Mouse (Mus musculus) induced T-regulatory cell, adult 2 months (primary cell): ENCODE results near the gene Zfand6.
A peak's percentile ranks its signal among the peaks of the same experiment; 100 is the strongest.

Experiments used
- DNase-seq: peaks from one replicate; pipeline ENCODE4 v3.0.0-alpha.2; 2012; ENCODE audit warnings: low read depth

The Zfand6 gene

GRCm38 (mm10) chr7:84594087-84594916, 95.5 kb downstream of the Zfand6 start:
- DNase-seq: peak; percentile 92

GRCm38 (mm10) chr7:84591347-84591746, 98.4 kb downstream of the Zfand6 start:
- DNase-seq: peak; percentile 35

- DNase-seq: no peak
Observed at GRCm38 (mm10) chr7:84590622-84591021, 99.1 kb downstream of the Zfand6 start.

GRCm38 (mm10) chr7:84587101-84587783, 102.5 kb downstream of the Zfand6 start:
- DNase-seq: no peak

GRCm38 (mm10) chr7:84586360-84587100, 103.2 kb downstream of the Zfand6 start:
- DNase-seq: no peak

- no peak for DNase-seq
Observed at GRCm38 (mm10) chr7:84585086-84585485, 104.7 kb downstream of the Zfand6 start.

GRCm38 (mm10) chr7:84579769-84580168, 110.0 kb downstream of the Zfand6 start:
- DNase-seq: no peak

GRCm38 (mm10) chr7:84578841-84579240, 110.9 kb downstream of the Zfand6 start:
- DNase-seq: no peak

- DNase-seq: no peak
Observed at GRCm38 (mm10) chr7:84577034-84577433, 112.7 kb downstream of the Zfand6 start.

- DNase-seq: no peak
Observed at GRCm38 (mm10) chr7:84566200-84566599, 123.6 kb downstream of the Zfand6 start.

- no peak for DNase-seq
Observed at GRCm38 (mm10) chr7:84564236-84564635, 125.5 kb downstream of the Zfand6 start.
